Mouse (Mus musculus): ENCODE measurements around the gene Magt1. TPM values are rescaled to one million over a fixed set of nuclear protein-coding genes. Genes with fewer than 3 reads are reported as not detected.

Gene Magt1
- 10 to 100 TPM; 35.9 to 38.9 TPM for total RNA-seq (2023)

GRCm38 (mm10) chrX:106011465-106012159 lies at the start of gene Magt1:
Gene Magt1 (minus strand): TSS chrX:106011906.

GRCm38 (mm10) chrX:106026418-106027342 lies 15.0 kb upstream of the Magt1 start, which contains the start of gene Atp7a:
Gene Atp7a (plus strand): TSS chrX:106027276.

DNA sequence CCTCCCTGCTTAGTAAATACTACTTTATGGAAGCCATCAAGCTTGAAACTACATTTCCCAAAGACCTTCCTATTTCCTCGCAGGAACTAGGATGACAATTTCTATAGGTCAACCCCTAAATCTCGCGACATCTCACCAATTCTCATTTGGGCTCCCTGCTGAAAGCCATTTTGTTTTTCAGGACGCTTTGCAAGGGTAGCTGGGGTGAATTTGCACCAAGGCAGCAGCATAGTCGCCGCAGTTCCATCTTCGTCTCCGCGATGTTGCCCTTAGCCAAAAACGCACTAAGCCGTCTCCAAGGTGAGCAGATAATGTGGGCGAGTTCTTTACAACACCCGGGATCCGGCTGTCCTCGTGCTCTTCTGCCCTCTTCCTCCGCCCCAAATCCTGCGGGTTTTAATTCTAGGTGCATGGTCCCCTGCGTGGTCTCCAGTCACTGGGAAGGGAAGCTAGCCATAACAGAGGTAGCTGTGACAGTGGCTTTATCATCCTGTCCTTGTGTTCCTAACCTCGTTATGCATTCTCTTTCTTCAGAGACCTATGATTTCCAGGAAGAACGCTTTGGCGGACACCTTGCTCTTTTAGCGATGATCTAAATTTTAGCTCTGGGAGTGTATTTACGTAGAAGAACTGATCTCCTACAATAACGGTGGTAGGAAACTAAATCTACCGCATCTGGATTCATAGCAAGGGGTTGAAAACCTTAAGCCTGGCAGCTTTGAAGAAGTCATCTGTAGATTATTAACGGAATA lies 4.0 kb upstream of the Magt1 start, which contains the start of gene Cox7b:
Gene Cox7b (plus strand): TSS at position 130 of the 752 bp plus-strand sequence.

DNA sequence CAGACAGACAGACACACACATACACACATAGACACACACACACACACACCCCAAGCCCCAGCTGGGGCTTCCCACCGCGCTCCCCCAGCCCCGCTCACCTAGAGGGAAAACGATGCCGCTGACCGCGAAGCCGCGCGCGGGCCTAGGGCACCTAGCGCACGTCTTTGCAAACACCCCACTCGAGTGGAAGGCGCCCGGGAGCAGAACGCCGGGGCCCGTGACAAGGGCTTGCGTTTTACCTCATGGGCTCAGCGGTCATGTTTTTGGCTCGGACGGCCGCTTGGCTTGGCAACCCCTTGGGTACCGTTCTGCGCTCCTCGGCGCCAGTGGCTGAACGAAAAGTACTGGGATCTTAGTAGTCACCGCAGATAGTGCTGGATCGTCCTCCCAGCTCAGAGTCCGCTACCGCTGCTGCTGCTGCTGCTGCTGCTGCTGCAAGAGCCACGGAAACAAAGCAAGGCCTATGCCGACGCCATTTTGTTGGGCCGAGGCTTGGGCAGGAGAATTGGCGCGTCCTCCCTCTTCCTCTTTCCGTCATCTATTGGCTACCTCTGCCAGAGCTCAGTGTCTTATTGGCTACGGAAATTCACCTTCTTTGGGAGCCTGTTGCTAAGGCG lies 82.7 kb downstream of the Magt1 start, which contains the start of gene Atrx:
Gene Atrx (minus strand): TSS at position 543 of the 617 bp plus-strand sequence.

Other genes with a start within 250 kb of the Magt1 start
- not detected for gene Fgf16, start 247.6 kb downstream of the Magt1 start, total RNA-seq (2023)
- 100 to 1,000 TPM; 218 to 254 TPM for gene Atrx, start 82.5 kb downstream of the Magt1 start, total RNA-seq (2023)
- gene Cox7b, start 3.8 kb upstream of the Magt1 start, total RNA-seq (2023), result 100 to 1,000 TPM; 125 to 130 TPM
- 10 to 100 TPM; 11.8 to 14.3 TPM for gene Atp7a, start 15.4 kb upstream of the Magt1 start, total RNA-seq (2023)
- under 1 TPM in 1 of 2 experiments, not detected in 1; 0.26 TPM for gene Tlr13, start 131.3 kb upstream of the Magt1 start, total RNA-seq (2023)
- gene Pgk1, start 175.2 kb upstream of the Magt1 start, total RNA-seq (2023), result 100 to 1,000 TPM; 111 to 118 TPM
- 10 to 100 TPM; 11.6 to 12.4 TPM for gene Taf9b, start 209.3 kb upstream of the Magt1 start, total RNA-seq (2023)
- not detected for gene Fnd3c2, start 243.5 kb upstream of the Magt1 start, total RNA-seq (2023)

All from T-cell, adult 66 days (primary cell).